Comparison of ENCODE assay signal across 10 mouse cellular contexts in the genomic region with DNA sequence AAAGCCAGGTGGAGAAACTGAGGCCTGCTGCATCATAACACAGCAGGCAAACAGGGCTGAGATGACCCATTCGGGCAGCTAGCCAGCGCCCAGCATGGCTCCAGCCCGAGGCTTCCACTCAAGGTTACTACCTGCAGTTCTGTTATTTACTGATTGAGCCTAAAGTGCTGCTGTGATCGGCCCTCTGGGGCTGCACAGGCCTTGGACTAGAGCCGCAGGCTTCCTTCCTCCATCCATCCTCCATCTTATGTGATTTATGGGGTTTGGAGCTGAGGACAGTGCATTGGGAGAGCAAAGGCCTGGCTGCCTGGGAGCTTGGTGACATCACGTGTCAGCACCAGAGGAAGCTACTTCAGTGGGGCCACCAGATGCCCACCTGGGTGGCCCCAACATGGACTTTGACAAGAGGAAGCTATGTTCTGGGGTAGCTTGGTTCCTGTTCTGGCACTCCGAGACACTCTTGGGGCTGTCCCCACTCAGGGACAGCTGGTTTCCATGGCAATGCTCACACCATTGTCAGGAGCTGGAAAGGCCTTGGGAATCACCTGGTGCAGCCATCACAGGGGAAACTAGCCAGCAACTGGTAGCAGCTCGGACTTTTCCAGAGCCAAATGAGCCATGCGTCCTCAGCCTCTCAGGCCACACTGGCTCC. TPM values are rescaled to one million over a fixed set of nuclear protein-coding genes. Genes with fewer than 3 reads are reported as not detected.
DNase-seq lines count a peak whose midpoint lies in the region; ATAC-seq and TF ChIP-seq lines count a peak whose summit lies in the region.
"Had no signal": no experiment of that assay in that cellular context is flagged by ENCODE, and none has a peak within 500 bp of the region (broad histone marks: within the 10 kb centered on the region; RNA-seq: fewer than 3 reads in every experiment).

No protein-coding gene starts in this region.

- TF ChIP-seq POLR2A in heart, adult 2 months (IDR thresholded peaks at IDR 0.05; ENCODE audit: insufficient read depth, low read depth, low read length): 0 out of 2 replicates have a peak, but pooled peaks have one; percentile 5

- peak overlapping the region; percentile 2; the same call in 1 of the 2 replicates for H3K4me3 ChIP-seq in heart, adult 2 months
- H3K4me3 ChIP-seq in kidney, embryonic 14.5 days (ENCODE audit: low read length): peak overlapping the region; percentile 0; the same call in 1 of the 2 replicates
- H3K4me3 ChIP-seq in stomach, embryonic 15.5 days (replicated peaks): no peak overlapping the region

- peaks cover 37% of the 10 kb centered on the region for H3K4me1 ChIP-seq in heart, adult 2 months (ENCODE audit: control insufficient read depth, insufficient read depth, low read length)
- peaks cover 76% of the 10 kb centered on the region for H3K4me1 ChIP-seq in kidney, embryonic 14.5 days (ENCODE audit: control insufficient read depth, insufficient read depth, low read length)
- H3K4me1 ChIP-seq in stomach, embryonic 15.5 days: peaks cover 70% of the 10 kb centered on the region

- H3K27me3 ChIP-seq in heart, adult 2 months (ENCODE audit: control insufficient read depth, insufficient read depth, low read length): no peaks in the 10 kb centered on the region
- no peaks in the 10 kb centered on the region for H3K27me3 ChIP-seq in kidney, embryonic 14.5 days (ENCODE audit: control insufficient read depth, insufficient read depth, low read length)
- H3K27me3 ChIP-seq in stomach, embryonic 15.5 days (replicated peaks): no peaks in the 10 kb centered on the region

- no peak for TF ChIP-seq EP300 in heart, adult 2 months (IDR thresholded peaks at IDR 0.05; ENCODE audit: insufficient read depth, low read depth, low read length)

- intact Hi-C loops in heart, adult 2 months (cut with DNase I): loop anchor here (2.0 kb wide), 1 partner anchor 14 kb away; no protein-coding TSS in a partner anchor
- intact Hi-C loops in heart, postnatal 14 days (cut with DNase I): no loop called here

- H3K9ac ChIP-seq in heart, adult 2 months (ENCODE audit: low read depth, low read length): no peak overlapping the region
- peak overlapping the region; percentile 28; the same call in 1 of the 2 replicates for H3K9ac ChIP-seq in kidney, embryonic 14.5 days (ENCODE audit: low read depth, low read length)
- H3K9ac ChIP-seq in stomach, embryonic 15.5 days: no peak overlapping the region

- no peaks in the 10 kb centered on the region for H3K36me3 ChIP-seq in heart, adult 2 months (ENCODE audit: control insufficient read depth, insufficient read depth, low read length)
- no peaks in the 10 kb centered on the region; the same call in 1 of the 2 replicates for H3K36me3 ChIP-seq in kidney, embryonic 14.5 days (ENCODE audit: control insufficient read depth, insufficient read depth, low read length)
- H3K36me3 ChIP-seq in stomach, embryonic 15.5 days: 0 out of 2 replicates have a peak, but pooled peaks cover 3% of the 10 kb centered on the region
- H3K36me3 ChIP-seq: G1E had no signal

- no peaks in the 10 kb centered on the region for H3K9me3 ChIP-seq in kidney, embryonic 14.5 days (ENCODE audit: control insufficient read depth, low read length)
- no peaks in the 10 kb centered on the region for H3K9me3 ChIP-seq in stomach, embryonic 15.5 days
- H3K9me3 ChIP-seq: G1E had no signal

- WGBS in heart, adult 2 months: 46% methylated on average over 9 of the region's 9 CpGs
- WGBS in kidney, embryonic 14.5 days: 48% methylated on average over 9 of the region's 9 CpGs
- 64% methylated on average over 9 of the region's 9 CpGs for WGBS in stomach, embryonic 15.5 days

- DNase-seq in heart, adult 2 months: peak in 1 of 2 experiments; percentile 45
- no peak for DNase-seq in heart, postnatal 14 days
- peak; percentile 53 for DNase-seq in ovary, adult 18-20 months (ENCODE audit: low spot score)
- no peak for DNase-seq in ovary, postnatal 36 days (ENCODE audit: low spot score)
- no peak for DNase-seq in right cerebral cortex, postnatal 36 days (ENCODE audit: low spot score in 2 of 2)
- DNase-seq in spleen, postnatal 14 days (ENCODE audit: low spot score in 2 of 2): no peak
- DNase-seq: thymus, postnatal 36 days had no signal

- no peak for ATAC-seq in kidney, embryonic 14.5 days (ENCODE audit: low FRiP score, low TSS enrichment)
- no peak for ATAC-seq in stomach, embryonic 15.5 days (ENCODE audit: insufficient read depth, low FRiP score, low read depth)

- H3K27ac ChIP-seq in heart, adult 2 months: peak overlapping the region; percentile 69
- H3K27ac ChIP-seq in kidney, embryonic 14.5 days (ENCODE audit: low read depth, low read length): peak overlapping the region; percentile 51; the same call in 1 of the 2 replicates
- H3K27ac ChIP-seq in stomach, embryonic 15.5 days: 0 out of 2 replicates have a peak overlapping the region, but pooled peaks have one; percentile 1

- no peak for TF ChIP-seq CTCF in heart, adult 2 months (IDR thresholded peaks at IDR 0.05)

- peak overlapping the region; percentile 31 for H3K4me2 ChIP-seq in kidney, embryonic 14.5 days (replicated peaks; ENCODE audit: low read depth, low read length)
- H3K4me2 ChIP-seq in stomach, embryonic 15.5 days: peak overlapping the region; percentile 34

- H3K79me2 ChIP-seq in heart, adult 2 months (replicated peaks; ENCODE audit: control insufficient read depth, insufficient read depth, low read length): peaks cover 7% of the 10 kb centered on the region

RNA-seq across cellular contexts. Expression of a gene that starts 7.6 kb away (rescaled TPM):
- total RNA-seq in heart, adult 2 months (2021): 10 to 100 TPM; 58.8 to 90.6 TPM
- 79.9 and 102 TPM in 2 replicates for polyA plus RNA-seq in heart, adult 2 months (2012; rRNA removed)
- total RNA-seq in heart, postnatal 14 days (2021): 100 to 1,000 TPM; 113 to 133 TPM
- polyA plus RNA-seq in kidney, embryonic 14.5 days (2014; fragmentation: Nextera tagmentation; extraction: Ambion mirVana): 58.3 and 62.7 TPM in 2 replicates
- polyA plus RNA-seq in stomach, embryonic 15.5 days (2015; fragmentation: Nextera tagmentation; extraction: Ambion mirVana): 31.3 and 37.7 TPM in 2 replicates

RNA-seq across cellular contexts. Expression of a gene that starts 42.5 kb away (rescaled TPM):
- not detected for total RNA-seq in heart, adult 2 months (2021)
- not detected in 2 replicates for polyA plus RNA-seq in heart, adult 2 months (2012; rRNA removed)
- total RNA-seq in heart, postnatal 14 days (2021): not detected
- not detected in 2 replicates for polyA plus RNA-seq in kidney, embryonic 14.5 days (2014; fragmentation: Nextera tagmentation; extraction: Ambion mirVana)
- polyA plus RNA-seq in stomach, embryonic 15.5 days (2015; fragmentation: Nextera tagmentation; extraction: Ambion mirVana): not detected in 2 replicates
- total RNA-seq: G1E had no signal
- polyA plus RNA-seq: G1E had no signal

RNA-seq across cellular contexts. Expression of a gene that starts 55.7 kb away (rescaled TPM):
- under 1 TPM in 1 of 2 experiments, not detected in 1; 0.23 TPM for total RNA-seq in heart, adult 2 months (2021)
- 0.44 and 1.3 TPM in 2 replicates for polyA plus RNA-seq in heart, adult 2 months (2012; rRNA removed)
- under 1 TPM; 0.07 to 0.12 TPM for total RNA-seq in heart, postnatal 14 days (2021)
- polyA plus RNA-seq in kidney, embryonic 14.5 days (2014; fragmentation: Nextera tagmentation; extraction: Ambion mirVana): 0.06 TPM in 1 of 2 replicates, not detected in the other
- polyA plus RNA-seq in stomach, embryonic 15.5 days (2015; fragmentation: Nextera tagmentation; extraction: Ambion mirVana): 0.15 and 0.31 TPM in 2 replicates
- polyA plus RNA-seq: G1E had no signal

Comparison
In these comparisons a context has a peak if more than half of its experiments do, and no peak if none do; other contexts are left out.
1. H3K27ac ChIP-seq: peak in every context shown above with its lines; median percentile 69 in heart, adult 2 months; 51 in kidney, embryonic 14.5 days; 1 in stomach, embryonic 15.5 days.